Mouse (Mus musculus) spleen, adult 12 weeks (tissue): Measurements from ENCODE around the gene St5.

ENCODE experiments used
- DNase-seq: peaks from one replicate; pipeline ENCODE4 v3.0.0; 2022; ENCODE audit warnings: low spot score

Gene St5

DNA sequence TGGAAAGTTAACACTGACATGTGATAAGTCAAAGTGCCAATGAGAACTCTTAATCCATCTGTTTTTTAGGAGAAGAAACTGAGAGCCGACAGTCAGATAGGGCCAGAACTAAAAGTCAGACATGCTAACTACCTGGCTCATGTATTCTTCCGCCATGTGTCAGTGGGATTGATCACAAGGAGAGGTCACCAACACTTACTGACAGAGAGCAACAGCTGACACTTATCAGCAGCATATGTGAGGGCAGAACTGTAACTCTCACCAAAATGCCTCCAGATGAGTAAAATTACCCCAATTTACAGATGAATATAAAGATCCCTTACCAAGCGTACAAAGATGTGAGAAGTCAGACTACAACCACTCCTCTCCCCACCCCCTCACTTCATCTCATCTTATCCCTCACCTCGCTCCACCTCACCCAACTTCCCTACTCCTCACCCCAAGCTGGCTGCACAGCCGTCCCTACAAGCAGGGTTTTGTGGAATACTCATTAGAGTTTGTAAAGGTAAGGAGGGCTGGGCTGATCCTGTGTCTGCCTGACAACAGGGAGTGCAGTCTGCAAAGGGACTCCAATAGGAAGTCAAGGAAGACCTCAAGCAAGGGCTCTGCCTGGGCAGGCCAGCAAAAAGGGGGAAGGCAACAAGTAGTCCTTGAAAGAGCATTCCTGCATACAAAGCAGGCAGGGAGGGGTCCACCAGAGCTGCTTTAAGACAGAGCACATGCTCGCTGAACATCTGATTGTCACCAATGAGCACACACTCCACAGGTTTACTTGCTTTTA lies 93.7 kb downstream of the St5 start:
- no peak for DNase-seq

- no peak for DNase-seq
Observed at GRCm38 (mm10) chr7:109608831-109609230, 94.6 kb downstream of the St5 start.

DNA sequence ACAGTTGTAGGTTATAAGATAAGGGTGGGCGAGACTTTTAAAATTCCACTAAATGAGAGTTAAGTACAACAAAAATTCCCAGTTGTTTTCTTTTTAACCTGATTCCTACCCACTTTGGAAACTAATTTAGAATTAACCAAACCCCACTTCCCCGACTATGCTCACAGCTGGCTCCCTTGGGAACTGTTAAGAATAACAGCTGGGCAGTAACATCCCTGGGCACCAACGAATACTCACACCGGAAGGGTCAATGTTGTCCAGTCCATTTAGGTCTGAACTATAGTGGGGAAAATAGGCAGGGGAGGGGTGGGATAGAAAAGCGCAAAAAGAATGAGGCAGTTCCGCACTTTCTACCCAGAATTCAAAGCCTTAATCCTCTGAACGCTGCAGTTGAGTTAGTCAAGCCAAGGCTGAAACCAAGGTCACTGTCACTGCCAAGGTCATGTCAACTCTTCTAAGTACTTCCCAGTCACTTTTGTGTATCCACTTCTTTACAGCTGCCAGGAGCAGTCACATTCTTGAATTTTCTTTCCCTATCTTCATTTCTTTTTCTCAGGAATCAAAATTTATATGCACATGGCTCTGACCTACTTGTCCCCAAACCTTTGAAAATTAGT lies 96.3 kb downstream of the St5 start:
- DNase-seq, result no peak

DNA sequence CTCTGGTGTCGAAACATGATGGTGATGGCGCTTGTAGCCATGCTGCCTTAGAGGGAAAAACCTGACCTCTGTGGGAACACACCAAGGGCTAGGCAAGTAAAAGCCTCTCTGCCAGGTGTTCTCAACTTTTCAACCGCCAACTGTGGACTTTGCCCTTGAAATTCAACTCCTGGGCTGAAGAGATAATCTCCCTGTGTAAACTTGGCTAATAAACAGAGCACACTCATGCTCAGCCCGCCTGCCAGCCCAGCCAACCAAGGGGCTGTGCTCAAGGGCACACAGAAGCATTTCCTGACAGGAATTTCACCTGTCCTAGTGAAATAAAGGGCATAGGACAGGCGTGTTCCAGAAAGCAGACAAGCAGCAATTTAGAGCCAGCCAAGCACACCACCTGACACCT lies 100.8 kb downstream of the St5 start:
- peak; percentile 50 for DNase-seq

DNA sequence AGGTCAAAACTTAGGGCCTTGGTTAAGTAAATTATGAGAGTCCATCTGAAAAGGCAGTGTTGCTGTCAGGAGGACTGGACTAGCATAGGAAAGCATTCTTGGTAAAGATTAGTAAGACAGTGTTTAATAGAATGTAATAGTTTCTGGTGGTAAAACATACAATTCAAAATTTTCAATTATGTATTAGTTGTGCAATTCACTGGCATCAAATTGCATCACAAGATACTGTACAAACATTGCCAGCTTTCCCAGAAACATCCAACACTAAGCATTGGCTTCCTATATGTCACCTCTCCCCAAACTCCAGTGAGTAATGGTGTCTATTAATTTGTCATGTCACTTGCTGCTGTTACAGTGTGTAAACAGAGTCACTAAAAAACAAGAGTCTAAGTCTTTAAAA lies 101.4 kb downstream of the St5 start:
- DNase-seq, result no peak

DNA sequence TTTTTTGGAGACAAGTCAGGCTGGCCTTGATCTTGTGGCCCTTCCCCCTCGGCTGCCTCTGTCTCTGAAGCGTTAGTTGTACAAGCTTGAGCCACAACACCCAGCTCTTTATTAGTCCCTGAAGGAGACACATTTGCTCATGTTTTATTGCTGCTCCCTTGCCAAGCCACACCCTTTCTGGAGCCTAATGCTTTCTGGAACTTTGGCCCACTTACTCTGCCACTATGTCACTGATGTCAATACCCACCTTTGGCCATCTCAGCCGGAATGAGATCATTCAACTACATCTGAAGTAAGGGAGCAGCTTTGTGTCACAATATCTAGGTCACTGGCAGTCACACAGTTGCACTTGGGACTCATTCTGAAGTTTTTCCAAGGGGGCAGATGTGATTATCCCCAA lies 102.7 kb downstream of the St5 start:
- peak; percentile 35 for DNase-seq

DNA sequence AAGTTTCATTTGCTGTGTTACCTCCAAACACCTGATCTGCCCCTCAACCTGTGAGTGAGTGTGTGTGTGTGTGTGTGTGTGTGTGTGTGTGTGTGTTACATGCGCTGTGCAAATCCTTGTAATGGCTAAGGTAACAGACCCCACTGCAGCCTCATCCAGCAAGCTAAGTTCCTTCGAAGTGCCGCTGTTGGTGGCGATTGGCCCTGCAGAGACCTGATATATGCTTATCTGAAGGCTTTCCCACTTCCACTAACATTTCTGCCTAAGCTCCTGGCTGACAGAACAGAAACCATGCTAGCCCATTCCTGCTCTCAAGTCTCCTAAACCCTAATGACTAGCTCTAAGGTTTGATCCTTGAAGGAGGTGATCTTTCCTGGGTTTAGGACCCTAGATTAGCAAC lies 103.4 kb downstream of the St5 start:
- DNase-seq, result peak; percentile 39

DNA sequence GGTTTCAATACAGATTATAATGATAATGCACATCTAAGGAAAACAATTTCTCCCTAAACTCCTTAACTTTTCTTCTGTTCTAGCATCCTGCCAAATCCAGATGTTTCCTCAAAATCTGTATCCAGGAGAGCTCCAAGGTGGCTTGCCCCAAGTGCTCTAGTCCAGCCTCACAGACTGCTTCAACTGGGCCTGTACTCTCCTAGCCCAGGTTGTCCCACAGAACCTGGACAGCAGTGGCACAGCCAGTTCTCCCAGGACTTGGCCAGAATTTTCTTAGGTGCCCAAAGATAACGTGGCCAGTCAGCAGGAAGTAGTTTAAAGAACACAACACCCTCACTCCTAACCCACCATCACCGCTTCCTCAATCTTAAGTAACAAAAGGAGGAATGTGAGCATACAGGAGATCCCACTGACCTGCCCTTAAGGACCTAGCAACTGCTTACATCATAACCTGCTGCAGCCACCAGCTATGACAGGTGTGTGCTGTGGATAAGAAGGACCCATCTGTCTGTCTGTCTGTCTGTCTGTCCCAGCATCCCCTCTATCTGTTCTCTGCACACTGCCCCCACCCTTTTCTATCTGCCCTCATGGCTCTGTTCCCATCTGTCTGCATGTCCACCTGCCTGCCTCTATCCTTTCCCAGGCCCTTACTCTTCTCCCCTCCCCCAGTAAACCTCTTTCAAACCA lies 108.4 kb downstream of the St5 start:
- peak; percentile 72 for DNase-seq

DNA sequence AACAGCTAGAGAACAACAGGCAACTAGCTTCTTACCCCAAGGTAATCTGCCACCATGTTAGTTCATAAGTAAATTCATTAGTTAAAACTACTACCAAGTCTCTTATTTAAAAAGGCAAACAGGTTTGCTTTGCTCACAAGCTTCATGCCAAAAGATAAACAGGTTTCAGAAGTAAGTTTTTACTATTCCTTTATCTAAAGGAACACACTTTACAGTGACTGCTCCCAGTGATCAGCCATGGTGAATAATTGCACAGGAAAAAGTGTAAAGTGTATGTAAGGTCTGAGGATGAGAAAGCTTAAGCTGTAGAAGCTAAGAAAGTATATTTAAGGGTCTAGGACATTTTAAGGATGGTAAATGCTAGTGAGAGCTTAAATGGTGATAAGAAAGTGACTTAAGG lies 109.4 kb downstream of the St5 start:
- DNase-seq, result no peak

- no peak for DNase-seq
Observed at GRCm38 (mm10) chr7:109592184-109592583, 111.2 kb downstream of the St5 start.

- no peak for DNase-seq
Observed at GRCm38 (mm10) chr7:109590576-109590975, 112.8 kb downstream of the St5 start.

- no peak for DNase-seq
Observed at GRCm38 (mm10) chr7:109588990-109589389, 114.4 kb downstream of the St5 start.

- DNase-seq, result no peak
Observed at GRCm38 (mm10) chr7:109588145-109588544, 115.3 kb downstream of the St5 start.

GRCm38 (mm10) chr7:109584467-109584866 lies 118.9 kb downstream of the St5 start:
- no peak for DNase-seq

GRCm38 (mm10) chr7:109580489-109580888 lies 122.9 kb downstream of the St5 start:
- no peak for DNase-seq

- no peak for DNase-seq
Observed at GRCm38 (mm10) chr7:109579585-109580307, 123.7 kb downstream of the St5 start.

DNA sequence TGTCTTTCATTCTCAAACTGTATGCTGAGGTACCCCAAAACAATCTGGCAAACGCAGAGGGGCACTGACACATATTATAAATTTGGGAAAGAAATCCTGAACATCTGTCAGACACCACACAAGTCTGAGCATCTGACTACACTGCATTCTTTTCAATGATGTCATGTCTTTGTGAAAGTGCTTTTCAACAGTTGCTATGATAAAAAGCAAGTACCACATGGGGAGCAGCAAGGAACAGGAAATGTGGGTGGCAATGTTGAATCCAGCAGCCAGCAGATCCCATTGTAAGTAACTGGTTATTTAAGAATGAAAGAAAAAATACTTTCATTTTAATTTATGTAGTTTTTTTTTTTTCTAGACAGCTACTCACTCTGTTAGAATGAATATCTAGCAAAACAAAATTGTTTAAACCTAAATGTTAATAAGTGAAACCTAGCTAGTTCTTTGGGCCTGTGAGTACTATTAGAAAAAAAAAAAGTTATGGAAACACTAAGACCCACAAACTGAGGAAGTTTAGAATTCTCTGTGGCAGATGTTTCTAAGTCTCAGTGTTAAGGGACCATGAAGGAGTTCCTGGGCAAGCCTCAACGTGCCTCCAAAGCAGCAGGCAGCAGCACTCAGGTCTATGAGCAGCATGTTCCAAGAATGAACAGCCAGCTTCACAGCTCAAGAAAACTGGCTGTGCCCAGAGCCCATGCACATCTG lies 124.4 kb downstream of the St5 start:
- DNase-seq, result no peak

DNA sequence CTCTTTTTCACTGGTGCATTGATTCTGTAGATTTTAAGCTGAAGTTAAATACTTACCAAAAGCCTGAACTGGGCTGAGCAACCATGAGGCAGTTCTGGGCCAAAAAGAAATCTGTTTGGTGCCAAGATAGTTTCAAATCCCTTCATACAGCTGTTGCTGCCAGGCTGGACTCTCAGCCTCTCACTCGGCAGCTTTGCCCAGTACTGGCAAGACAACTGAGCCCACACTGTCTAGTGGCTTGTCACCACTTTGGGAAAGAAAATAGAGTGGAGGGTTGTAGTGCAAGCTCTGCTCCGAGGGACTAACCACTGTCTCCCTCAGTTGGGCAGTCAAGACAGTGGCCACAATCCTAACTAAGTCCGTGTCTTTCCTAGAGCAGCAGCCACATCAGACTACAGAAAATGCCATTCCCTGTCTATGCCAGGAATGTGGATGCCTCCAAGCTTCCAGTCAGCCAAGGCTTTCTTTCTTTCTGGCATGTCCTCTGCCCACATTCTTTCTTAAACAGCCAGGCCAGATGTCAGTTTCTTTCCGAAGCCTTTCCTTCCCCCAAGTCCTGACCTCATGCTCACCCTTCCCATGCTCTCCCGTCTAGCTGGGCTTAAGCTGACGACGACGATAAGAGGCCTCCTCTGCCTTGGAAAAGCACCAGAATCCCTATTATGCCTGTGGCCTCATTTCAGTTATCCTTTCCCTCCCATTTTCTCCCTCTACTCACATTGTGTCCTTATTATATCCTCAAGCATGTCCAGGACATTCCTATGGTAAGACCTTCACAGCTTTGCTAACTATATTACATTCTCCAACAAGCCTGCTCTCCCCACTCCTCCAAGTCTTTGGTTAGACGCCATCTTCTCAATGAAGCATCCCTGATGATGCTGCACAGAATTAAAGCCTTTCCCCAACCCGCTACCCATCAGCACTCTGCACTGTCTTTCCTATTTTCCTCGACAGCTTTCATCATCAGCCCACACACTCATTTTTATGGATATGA lies 126.8 kb downstream of the St5 start:
- no peak for DNase-seq

GRCm38 (mm10) chr7:109574166-109574565 lies 129.2 kb downstream of the St5 start:
- no peak for DNase-seq

- DNase-seq, result no peak
Observed at GRCm38 (mm10) chr7:109568391-109568892, 135.0 kb downstream of the St5 start.
